Mouse (Mus musculus) olfactory bulb, adult 2 months (tissue): Measurements from ENCODE around the gene Dctn2.

ENCODE experiments used
- CTCF ChIP-seq: fragments of 200-500 bp; IDR thresholded peaks from 2 replicates; pipeline ENCODE4 v1.5.1; 2012; ENCODE audit warnings: low read depth, mild to moderate bottlenecking, low read length, moderate library complexity; ENCODE audit not compliant: insufficient read depth
- POLR2A ChIP-seq: fragments of 200-500 bp; IDR thresholded peaks from 2 replicates; pipeline ENCODE4 v1.6.1; 2012; ENCODE audit warnings: mild to moderate bottlenecking, low read depth, low read length, moderate library complexity; ENCODE audit not compliant: insufficient read depth

- no peak for TF ChIP-seq CTCF
- no peak for TF ChIP-seq POLR2A
Observed at GRCm38 (mm10) chr10:127293590-127294113, 27.5 kb downstream of the Dctn2 start.
